Mouse (Mus musculus) cortical plate, adult 2 months (tissue): ENCODE data around the gene Slc7a5.

Source experiments
- CTCF ChIP-seq: fragments of 200-500 bp; IDR thresholded peaks from 2 replicates; pipeline ENCODE4 v1.5.1; 2011; ENCODE audit warnings: mild to moderate bottlenecking, control low read depth, low read length; ENCODE audit not compliant: insufficient read depth; ENCODE audit errors: extremely low read depth
- POLR2A ChIP-seq: fragments of 200-500 bp; IDR thresholded peaks from 2 replicates; pipeline ENCODE4 v1.6.1; 2011; ENCODE audit warnings: mild to moderate bottlenecking, low read length, control low read depth; ENCODE audit not compliant: insufficient read depth; ENCODE audit errors: extremely low read depth

DNA sequence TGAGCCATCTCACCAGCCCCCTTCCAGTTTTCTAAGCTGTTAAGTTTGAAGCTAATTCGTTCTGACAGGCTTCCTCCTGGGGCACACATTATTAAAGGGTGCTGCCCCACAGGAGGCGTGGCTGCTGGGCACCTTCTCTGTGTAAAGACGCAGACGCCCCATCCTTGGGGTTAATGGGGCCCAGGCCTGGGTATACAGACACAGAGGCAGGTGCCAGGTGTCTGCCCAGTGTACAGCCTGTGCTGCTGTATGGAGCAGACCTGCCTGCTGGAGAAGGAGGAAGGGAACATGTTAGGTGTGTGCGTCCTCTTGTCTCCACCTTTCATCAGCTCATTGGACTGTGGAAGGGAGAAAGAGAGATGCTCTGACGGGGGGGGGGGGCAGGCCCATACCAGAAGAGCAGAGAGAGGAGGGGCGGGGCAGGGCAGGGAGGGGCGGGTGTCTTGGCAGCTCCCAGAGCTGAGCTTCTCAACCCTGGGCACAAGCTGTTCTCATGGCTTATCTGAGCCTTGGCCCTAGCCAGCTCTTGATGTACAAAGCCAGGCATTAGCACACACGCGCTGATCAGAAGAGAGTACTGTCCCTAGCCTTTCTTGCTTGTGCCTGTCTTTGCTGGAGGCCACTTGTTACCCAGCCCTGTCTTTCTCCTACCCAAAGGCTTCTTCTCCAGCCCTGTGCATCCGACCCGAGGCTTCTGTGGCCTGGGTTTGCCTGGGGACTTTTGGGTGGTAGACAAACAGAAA, 45.5 kb downstream of the Slc7a5 start:
- TF ChIP-seq POLR2A (no peak), CTCF (no peak)
